Mouse (Mus musculus) embryo, embryonic 10.5 days (tissue): ENCODE data around the gene Rgs7bp.
A peak's percentile ranks its signal among the peaks of the same experiment; 100 is the strongest.
"Not testable (repeated sequence)": the region's sequence is repeated elsewhere in the genome, so short reads cannot be mapped to it uniquely, and the experiment has no call there.

Experiments
- DNase-seq: peaks from one replicate; pipeline ENCODE4 v3.0.0-alpha.2; 2015; ENCODE audit warnings: low spot score

The Rgs7bp gene

GRCm38 (mm10) chr13:104936586-104936985, 118.1 kb downstream of the Rgs7bp start:
- DNase-seq, result no peak

DNA sequence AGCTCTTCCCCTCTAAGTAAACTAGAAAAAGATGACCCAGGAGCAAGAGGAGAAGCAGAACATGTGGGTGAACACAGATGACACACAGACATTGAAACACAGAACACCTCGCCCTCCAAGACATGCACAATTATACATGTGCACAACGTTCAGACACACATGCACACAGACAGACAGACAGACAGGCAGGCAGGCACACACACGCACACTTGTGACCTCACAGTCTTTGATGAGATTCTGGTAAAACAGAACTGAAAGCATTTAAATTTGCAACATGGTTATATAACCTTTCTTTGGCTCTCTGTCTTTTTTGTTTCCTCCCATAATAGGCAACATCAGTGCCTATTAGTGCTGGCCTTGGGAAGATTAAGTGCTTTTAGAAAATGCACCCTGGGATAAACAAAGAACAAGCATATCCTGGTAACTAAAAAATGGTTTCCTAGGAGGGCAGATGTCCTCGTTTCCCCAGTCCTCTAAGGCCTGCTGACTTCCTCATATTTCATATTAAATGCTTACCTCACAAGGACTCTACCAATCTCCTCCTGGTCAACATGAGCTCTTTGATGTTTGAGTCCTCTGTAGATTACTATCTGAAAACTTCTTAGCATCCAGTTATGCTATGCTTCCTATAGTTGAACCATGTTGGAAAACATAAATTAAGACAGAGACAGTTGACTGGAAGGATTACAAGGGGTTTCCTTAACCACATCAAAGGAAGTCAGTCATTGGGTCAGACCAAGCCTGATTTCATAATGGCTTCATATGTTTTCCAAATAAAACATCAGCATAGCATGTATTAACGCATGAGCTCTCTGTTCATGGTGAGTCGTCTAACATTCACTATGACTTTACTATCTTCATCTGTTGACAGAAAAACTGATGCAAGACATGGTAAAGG, 122.8 kb downstream of the Rgs7bp start:
- no peak for DNase-seq

DNA sequence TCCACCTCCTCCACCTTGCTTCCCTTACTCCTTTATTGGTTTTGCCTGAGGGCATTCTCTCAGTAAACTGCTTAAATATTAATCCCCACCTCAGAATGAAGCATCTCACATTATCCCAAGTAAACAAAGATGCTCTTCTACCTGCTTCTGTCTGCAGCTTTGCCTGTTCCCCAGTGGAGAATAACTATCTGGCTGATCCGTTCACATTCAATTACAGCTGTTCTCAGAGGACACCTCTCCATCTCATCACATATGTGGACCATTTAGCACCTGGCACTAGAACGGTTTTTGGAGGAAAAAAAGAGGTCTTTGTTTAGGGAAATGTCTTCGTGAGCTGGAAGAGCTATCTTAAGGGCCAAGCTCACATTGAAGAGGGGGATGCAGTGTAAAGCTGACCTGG, 123.9 kb downstream of the Rgs7bp start:
- DNase-seq, result no peak

- peak; percentile 58 for DNase-seq
These were observed 136.1 kb downstream of the Rgs7bp start for GRCm38 (mm10) chr13:104918663-104919062.

- DNase-seq, result not testable (repeated sequence)
These were observed 138.0 kb downstream of the Rgs7bp start for GRCm38 (mm10) chr13:104916771-104917170.

DNA sequence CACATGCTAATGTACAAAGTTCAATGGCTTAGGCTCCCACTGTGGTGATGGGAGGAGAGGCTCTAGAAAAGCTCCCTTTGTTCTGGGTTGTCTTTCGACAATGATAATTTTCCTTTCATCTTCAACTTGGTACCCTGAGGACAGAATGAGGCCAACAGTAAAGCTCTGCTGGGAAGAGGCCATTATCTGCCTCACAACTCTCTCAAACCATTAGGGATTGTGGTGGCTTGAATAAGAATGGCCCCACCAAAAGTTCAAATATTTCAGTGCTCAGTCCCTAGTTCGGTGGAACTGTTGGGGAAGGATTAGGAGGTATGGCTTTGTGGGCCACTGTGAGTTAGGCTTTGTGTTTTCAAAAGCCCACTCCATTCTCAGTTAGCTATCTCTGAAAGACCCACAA, 138.6 kb downstream of the Rgs7bp start:
- DNase-seq, result no peak

GRCm38 (mm10) chr13:104914288-104914895, 140.3 kb downstream of the Rgs7bp start:
- no peak for DNase-seq

GRCm38 (mm10) chr13:104911626-104912025, 143.1 kb downstream of the Rgs7bp start:
- DNase-seq, result not testable (repeated sequence)

GRCm38 (mm10) chr13:104911006-104911405, 143.7 kb downstream of the Rgs7bp start:
- DNase-seq, result not testable (repeated sequence)

- DNase-seq, result peak; percentile 14
These were observed 146.0 kb downstream of the Rgs7bp start for GRCm38 (mm10) chr13:104908691-104909090.
